Mouse (Mus musculus) large intestine, adult 2 months (tissue): ENCODE data around the gene Tubg2. TPM values are rescaled to one million over a fixed set of nuclear protein-coding genes. Genes with fewer than 3 reads are reported as not detected.
A peak's percentile ranks its signal among the peaks of the same experiment; 100 is the strongest.
"Not testable (repeated sequence)": the region's sequence is repeated elsewhere in the genome, so short reads cannot be mapped to it uniquely, and the experiment has no call there.

Experiments
- DNase-seq: peaks from one replicate; pipeline ENCODE4 v3.0.0-alpha.2; 2012; ENCODE audit warnings: low read depth, low spot score
- WGBS: fragments of 180-500 bp; shearing (Covaris S2); methylation state at CpG from one replicate; pipeline ENCODE4 v1.1.7; 2018; 5-methylcytosine and 5-hydroxymethylcytosine counted together
- polyA plus RNA-seq: library from polyadenylated mRNA; depleted of rRNA; stranded (reverse); fragments of >200 nt; gene quantifications from 2 replicates; pipeline ENCODE4 v1.2.3, GENCODE M21; 2012; rRNA removed

The Tubg2 gene
- polyA plus RNA-seq: 1.8 and 2.3 TPM in 2 replicates

GRCm38 (mm10) chr11:101155728-101156371 lies at the start of gene Tubg2:
Gene Tubg2 (plus strand): TSS chr11:101155907.
- WGBS: 6% methylated on average over 36 of the region's 36 CpGs
- DNase-seq: no peak

DNA sequence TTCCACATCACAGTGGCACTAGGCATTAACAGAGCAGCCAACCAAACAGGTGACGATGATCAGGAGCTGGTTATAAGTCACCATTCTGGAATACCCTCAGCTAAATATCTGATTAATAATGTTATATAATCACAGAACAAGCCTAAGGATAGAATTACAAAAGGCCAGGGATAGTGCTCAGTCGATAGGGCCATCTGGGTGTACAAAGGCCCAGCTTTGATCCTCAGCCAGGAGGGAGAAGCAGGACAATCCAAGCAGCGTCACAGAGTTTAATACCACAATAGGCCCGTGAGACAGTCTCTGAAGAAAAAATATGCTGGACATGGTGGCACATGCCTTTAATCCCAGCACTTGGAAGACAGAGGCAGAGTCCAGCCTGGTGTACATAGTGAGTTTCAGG lies 46.4 kb upstream of the Tubg2 start:
- WGBS: 72% methylated on average over 4 of the region's 4 CpGs
- no peak for DNase-seq

GRCm38 (mm10) chr11:101110708-101111107 lies 45.0 kb upstream of the Tubg2 start:
- 22% methylated on average over 5 of the region's 5 CpGs for WGBS
- no peak for DNase-seq

DNA sequence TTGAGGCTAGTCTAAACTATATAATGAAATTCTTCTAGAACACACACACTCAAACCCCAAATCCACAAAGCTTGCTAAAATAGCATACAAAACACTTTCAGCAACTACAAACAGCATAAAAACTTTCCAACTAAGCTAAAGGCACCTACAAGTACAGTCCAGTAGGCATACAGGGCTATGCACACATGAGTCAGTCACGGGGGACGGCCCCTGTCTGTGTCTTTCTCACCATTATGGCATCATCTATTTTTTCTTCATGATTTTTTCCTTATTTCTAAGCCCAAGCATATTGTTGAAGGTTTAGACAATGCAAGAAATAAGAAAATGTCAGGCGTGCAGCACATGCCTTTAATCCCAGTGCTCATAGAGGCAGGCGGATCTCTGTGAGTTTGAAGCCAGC lies 44.5 kb upstream of the Tubg2 start:
- DNase-seq: no peak
- WGBS: 63% methylated on average over 4 of the region's 4 CpGs

DNA sequence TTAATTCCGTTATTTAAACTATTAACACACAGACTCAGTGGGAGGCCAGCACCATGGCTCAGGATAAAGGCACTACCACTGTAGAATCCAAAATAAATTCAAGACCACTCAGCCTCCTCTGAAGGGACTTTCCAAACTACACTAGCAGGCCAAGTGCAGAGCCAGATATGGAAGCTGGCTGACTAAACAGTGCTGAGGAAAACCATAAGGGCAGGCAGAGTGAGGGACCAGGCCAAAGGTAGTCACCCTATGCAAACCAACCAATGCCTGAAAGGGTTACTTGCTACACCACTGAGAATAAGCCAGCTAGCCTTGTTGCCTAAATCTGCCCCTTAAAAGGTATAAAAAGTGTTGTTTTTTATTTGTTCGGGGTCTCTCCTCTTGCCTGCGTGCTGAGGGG lies 43.5 kb upstream of the Tubg2 start:
- WGBS: 94% methylated on average over 3 of the region's 3 CpGs
- DNase-seq: no peak

- no peak for DNase-seq
- WGBS: 30% methylated on average over 2 of the region's 2 CpGs
Observed at GRCm38 (mm10) chr11:101115564-101115963, 40.1 kb upstream of the Tubg2 start.

GRCm38 (mm10) chr11:101118105-101118504 lies 37.6 kb upstream of the Tubg2 start:
- 16% methylated on average over 4 of the region's 4 CpGs for WGBS
- no peak for DNase-seq

DNA sequence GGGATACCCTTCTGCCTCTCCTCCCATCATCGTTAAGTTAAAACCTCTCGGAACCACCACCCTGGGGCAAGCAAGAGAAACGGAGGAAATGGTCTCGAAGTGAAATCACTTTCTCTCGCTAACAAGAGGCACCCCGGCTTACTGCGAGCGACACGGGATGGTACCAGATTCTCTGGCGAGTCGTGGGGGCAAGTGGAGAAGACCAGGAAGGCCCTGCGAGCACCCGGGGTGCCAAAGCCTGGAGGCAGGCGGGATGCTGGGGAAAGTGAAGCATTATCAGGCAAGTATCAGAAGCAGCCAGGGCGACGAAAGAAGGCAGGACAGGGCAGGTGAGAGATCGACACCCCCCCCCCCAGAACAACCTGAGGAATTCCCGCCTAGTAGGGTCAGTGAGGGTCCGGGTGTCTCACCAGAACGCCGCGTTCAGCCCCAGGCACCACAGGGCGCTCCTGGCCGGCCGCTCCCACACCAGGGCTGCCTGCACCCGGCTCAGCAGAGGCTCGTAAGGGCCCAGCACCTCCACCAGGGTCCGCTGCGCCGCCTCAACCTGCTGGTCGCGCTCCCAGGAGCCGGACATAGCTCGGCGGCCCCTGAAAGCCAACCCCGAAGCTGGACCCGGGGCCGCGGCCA lies 36.5 kb upstream of the Tubg2 start:
- WGBS: under 1% methylated on average over 39 of the region's 39 CpGs
- DNase-seq: no peak

GRCm38 (mm10) chr11:101119761-101120544 lies 35.8 kb upstream of the Tubg2 start, which contains the start of the genes Retreg3 and Tubg1:
Gene Retreg3 (minus strand): TSS chr11:101119893.
Gene Tubg1 (plus strand): TSS chr11:101119938.
- WGBS: under 1% methylated on average over 61 of the region's 61 CpGs

GRCm38 (mm10) chr11:101120545-101121188 lies 35.0 kb upstream of the Tubg2 start:
- WGBS: 15% methylated on average over 19 of the region's 19 CpGs
- DNase-seq: no peak

More at GRCm38 (mm10) chr11:101119761-101120544, 35.8 kb upstream of the Tubg2 start, which contains the start of the genes Retreg3 and Tubg1:
- DNase-seq: peak; percentile 94

GRCm38 (mm10) chr11:101124494-101124893 lies 31.2 kb upstream of the Tubg2 start:
- DNase-seq: not testable (repeated sequence)
- WGBS: 95% methylated on average over 8 of the region's 8 CpGs

DNA sequence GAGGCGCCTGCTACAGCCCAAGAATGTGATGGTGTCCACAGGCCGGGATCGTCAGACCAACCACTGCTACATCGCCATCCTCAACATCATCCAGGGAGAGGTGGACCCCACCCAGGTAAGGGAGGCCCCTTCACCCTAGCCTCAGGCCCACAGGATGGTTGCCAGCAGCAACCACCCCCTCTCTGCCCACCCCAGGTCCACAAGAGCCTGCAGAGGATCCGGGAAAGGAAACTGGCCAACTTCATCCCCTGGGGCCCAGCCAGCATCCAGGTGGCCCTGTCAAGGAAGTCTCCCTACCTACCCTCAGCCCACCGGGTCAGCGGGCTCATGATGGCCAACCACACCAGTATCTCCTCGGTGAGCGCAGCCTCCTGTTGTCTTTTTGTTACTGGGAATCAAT lies 30.7 kb upstream of the Tubg2 start:
- DNase-seq: not testable (repeated sequence)
- WGBS: 92% methylated on average over 9 of the region's 9 CpGs

DNA sequence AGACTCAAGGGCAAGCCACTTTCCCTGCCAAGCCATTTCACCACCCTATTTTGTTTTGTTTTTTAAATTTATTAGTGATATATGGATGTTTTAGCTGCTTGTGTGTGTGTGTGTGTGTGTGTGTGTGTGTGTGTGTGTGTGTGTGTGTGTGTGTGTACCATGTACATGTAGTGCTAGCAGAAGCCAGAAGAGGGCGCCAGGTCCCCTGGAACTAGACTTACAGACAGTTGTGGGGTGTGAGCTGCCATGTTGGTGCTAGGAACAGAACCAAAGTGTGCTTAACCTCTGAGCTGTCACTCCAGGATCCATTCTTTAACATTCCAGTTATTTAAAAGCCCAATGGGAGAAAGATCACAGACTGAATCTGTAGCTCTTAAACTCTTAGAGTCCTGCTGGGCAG lies 28.6 kb upstream of the Tubg2 start:
- WGBS: 93% methylated on average over 1 of the region's 1 CpGs
- DNase-seq: no peak

DNA sequence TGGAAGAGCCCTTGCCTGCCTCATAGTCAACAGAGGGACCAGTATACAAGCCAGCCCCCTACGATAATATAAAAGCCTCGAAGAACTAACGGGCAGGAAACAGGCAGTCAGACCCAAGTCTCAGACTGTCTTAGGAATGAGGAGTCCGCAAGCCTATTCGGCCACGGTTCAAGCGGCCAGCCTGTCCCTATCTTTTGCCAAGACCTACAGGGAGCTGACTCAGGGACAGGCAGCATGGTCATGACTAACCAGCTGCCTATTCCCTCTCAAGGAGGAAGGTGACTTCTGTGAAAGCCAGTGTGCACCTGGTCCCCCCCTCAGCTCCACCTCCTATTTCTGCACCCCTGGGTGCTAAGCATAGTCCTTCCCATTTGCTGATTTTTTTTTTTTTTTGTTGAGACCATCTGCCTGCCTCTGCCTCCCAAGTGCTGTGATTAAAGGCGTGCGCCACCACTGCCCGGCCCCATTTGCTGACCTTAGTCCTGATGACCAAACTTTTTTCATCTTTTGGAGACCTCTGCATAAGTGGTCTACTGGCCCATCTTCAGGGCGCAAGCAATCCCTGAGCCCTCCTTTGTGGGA lies 26.6 kb upstream of the Tubg2 start:
- 78% methylated on average over 11 of the region's 11 CpGs for WGBS
- no peak for DNase-seq

- WGBS: 23% methylated on average over 18 of the region's 18 CpGs
- no peak for DNase-seq
Observed at GRCm38 (mm10) chr11:101130056-101130756, 25.5 kb upstream of the Tubg2 start.

- 78% methylated on average over 2 of the region's 2 CpGs for WGBS
- DNase-seq: no peak
Observed at GRCm38 (mm10) chr11:101131187-101131586, 24.5 kb upstream of the Tubg2 start.

DNA sequence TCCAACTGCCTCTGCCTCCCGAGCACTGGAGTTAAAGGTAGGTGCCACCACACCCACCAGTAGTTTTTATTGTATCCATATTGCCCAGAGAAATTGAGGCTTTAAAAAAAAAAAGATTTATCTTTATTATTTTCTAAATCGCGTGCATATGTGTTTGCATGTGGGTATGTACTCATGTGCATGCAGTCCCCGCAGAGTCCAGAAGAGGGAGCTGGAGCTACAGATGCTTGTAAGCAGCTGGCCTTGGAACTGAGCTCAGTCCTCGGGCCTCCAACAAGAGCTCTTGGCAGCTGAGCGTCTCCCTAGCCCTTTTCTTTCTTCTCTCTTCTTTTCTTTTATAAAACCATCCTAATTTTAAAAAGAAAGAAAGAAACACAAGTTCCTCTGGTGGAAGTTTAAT lies 24.0 kb upstream of the Tubg2 start:
- no peak for DNase-seq
- WGBS: 86% methylated on average over 6 of the region's 6 CpGs

DNA sequence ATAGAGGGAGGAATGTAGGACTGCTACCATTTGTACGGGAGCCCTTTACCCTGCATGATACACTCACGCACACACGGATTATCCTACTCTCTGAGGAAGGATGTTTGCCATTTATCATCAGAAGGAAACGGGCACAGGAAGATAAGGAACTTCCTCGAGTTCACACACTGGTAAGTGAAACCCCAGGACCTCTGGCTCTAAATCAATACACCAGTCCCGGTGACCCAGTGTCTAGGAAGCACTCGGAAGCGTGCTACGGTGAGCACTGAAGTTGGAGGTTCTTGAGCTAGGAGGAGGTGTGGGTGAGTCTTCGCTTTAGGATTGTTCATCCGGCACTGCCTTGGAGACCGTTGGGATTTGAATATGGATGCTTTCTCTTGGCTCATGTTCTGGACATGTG lies 22.7 kb upstream of the Tubg2 start:
- 70% methylated on average over 12 of the region's 12 CpGs for WGBS
- DNase-seq: no peak

DNA sequence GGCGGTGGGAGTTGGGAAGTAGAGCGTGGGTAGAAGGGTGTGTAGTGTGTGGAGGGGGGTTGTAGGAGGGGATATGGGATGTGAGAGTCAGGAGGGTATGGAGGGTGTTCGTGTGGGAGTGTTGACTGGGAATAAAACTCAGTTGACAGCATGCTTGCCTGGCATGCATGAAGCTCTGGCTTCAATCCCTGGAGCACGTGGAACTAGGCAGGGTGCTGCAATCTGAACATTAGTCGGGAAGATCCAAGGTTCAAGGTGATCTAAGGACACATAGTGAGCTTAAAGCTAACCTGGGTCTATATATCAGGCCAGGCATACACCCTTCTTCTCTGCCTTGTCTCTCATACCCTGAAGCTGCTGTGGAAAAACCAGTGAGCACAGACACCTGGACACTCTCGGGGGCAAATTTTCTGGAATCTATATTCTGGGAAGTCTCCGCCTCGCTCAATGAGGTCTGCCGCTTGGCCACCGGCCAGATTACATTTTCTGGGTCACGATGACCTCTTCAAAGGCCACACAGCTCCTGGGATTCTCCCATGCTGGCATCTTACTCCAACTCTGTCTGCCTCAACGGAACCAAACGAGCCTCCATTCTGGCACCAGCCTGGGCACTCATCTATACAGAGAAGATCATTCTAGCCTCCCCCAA lies 21.4 kb upstream of the Tubg2 start:
- WGBS: 67% methylated on average over 13 of the region's 13 CpGs
- no peak for DNase-seq
